Mouse (Mus musculus): ENCODE data around the gene Dock9. TPM values are rescaled to one million over a fixed set of nuclear protein-coding genes. Genes with fewer than 3 reads are reported as not detected.
A peak's percentile ranks its signal among the peaks of the same experiment; 100 is the strongest.
"Not testable (repeated sequence)": the region's sequence is repeated elsewhere in the genome, so short reads cannot be mapped to it uniquely, and the experiment has no call there.

Gene Dock9
- polyA plus RNA-seq, 1 experiment from 2014 or later, result 11.1 TPM

DNA sequence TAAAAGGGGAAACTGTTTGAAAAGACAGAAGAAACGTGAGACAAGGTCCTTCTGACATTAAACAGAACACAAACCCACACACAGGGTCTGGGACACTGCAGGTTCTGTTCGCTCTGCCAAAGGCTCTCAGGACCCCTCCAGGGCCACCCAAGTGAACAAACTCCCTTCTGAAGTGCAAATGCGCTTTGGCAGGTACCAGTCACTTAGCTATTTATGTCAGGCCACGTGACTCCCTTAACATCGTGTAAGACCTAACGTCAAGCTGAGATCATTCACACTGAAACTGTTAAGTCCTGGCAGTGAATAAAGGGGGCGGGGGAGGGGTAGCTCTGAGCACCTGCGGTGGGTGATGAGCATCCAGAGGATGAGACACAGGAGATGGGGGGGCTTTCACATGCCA, 74.9 kb downstream of the Dock9 start:
- Histone ChIP-seq H3K27me3 (ENCODE audit: insufficient read depth, low read length) (no peaks in the 10 kb centered on the region), H3K9ac (ENCODE audit: low read depth, low read length) (no peak overlapping the region), H3K9me3 (replicated peaks; ENCODE audit: low read length) (no peaks in the 10 kb centered on the region), H3K4me2 (ENCODE audit: low read length) (no peak overlapping the region), H3K4me1 (replicated peaks; ENCODE audit: insufficient read depth, low read length) (no peaks in the 10 kb centered on the region), H3K36me3 (ENCODE audit: insufficient read depth, low read length) (no peaks in the 10 kb centered on the region), H3K4me3 (replicated peaks; ENCODE audit: low read depth, low read length) (no peak overlapping the region), H3K27ac (no peak overlapping the region)
- no peak for TF ChIP-seq CTCF (IDR thresholded peaks at IDR 0.05; ENCODE audit: low read depth)
- DNase-seq (ENCODE audit: low spot score) (no peak), ATAC-seq (replicated peaks; ENCODE audit: low FRiP score, low read depth) (no peak)
- WGBS, result 26% methylated on average over 8 of the region's 8 CpGs

DNA sequence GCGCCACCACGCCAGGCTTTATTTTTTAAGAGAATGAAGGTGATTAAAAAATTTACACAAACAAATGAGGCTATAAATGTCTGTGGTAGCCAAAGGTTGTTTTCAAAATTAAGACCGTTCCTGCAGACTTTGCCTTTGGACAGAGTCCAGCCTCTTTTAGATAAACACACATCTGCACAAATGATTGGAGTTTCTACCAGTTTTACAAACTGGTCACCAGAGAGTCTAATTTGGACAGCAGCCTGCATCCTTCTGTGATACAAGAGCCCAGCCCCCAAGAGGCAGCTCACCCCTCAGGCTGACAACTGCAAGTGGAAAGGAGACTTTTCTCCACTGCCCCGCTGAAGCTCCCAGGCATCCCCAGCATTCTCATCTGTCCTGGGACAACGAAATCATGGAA, 76.2 kb downstream of the Dock9 start:
- no peaks in the 10 kb centered on the region for H3K9me3 ChIP-seq (replicated peaks; ENCODE audit: low read length)
- no peak for TF ChIP-seq CTCF (IDR thresholded peaks at IDR 0.05; ENCODE audit: low read depth)
- no peaks in the 10 kb centered on the region for H3K36me3 ChIP-seq (ENCODE audit: insufficient read depth, low read length)
- no peak overlapping the region for H3K27ac ChIP-seq
- H3K9ac ChIP-seq (ENCODE audit: low read depth, low read length), result no peak overlapping the region
- H3K4me3 ChIP-seq (replicated peaks; ENCODE audit: low read depth, low read length), result no peak overlapping the region
- H3K4me1 ChIP-seq (replicated peaks; ENCODE audit: insufficient read depth, low read length), result no peaks in the 10 kb centered on the region
- no peak for ATAC-seq (replicated peaks; ENCODE audit: low FRiP score, low read depth)
- DNase-seq (ENCODE audit: low spot score), result no peak
- no peaks in the 10 kb centered on the region for H3K27me3 ChIP-seq (ENCODE audit: insufficient read depth, low read length)
- H3K4me2 ChIP-seq (ENCODE audit: low read length), result no peak overlapping the region
- 66% methylated on average over 5 of the region's 5 CpGs for WGBS

DNA sequence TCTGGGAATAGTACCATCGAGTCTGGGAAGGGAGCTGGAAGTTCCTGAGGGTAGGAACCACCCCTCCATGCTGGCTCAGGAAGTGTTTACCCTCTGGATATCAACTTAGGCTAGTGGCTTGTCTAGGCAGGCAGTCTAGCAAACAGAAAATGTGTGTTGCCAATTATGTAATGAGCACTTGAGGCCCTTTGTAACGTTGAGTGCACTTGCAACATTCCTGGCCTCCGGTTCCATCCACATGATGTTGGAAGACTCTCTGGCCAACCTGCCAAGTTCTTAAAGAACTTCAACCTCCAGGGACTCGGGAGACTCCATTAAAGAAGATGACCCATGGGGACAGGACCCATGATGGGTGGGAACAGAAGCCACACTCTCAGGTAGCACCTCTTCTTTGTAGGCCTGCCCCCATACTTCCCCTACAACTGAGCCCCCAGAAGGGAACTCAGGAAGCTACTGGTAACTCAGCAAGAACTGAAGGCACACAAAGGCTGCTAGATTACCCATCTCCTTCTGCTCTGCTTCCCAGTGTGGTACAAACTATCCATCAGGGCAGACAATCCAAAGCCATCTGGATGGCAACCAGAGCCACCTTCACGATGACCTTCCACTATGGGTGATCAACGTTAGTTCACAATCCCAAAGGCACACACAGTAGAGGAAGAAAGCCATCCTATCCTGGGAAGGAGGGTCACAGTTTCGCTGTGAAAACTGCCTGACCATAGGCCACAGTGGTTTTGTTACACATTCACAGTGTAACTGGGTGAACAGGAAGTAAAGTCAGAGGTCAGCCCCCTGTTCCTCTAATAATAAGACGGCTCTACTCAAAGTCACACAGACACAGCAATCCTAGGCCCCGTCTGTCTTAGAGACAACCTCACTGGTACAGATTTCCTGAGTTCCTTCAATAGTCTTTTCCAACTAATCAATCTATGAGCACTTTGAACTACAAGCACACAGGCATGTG, 77.7 kb downstream of the Dock9 start:
- no peaks in the 10 kb centered on the region for H3K9me3 ChIP-seq (replicated peaks; ENCODE audit: low read length)
- H3K4me3 ChIP-seq (replicated peaks; ENCODE audit: low read depth, low read length), result no peak overlapping the region
- no peak overlapping the region for H3K9ac ChIP-seq (ENCODE audit: low read depth, low read length)
- ATAC-seq (replicated peaks; ENCODE audit: low FRiP score, low read depth) (0 out of 2 replicates have a peak, but pooled peaks have one; percentile 29), DNase-seq (ENCODE audit: low spot score) (no peak)
- H3K4me1 ChIP-seq (replicated peaks; ENCODE audit: insufficient read depth, low read length), result no peaks in the 10 kb centered on the region
- TF ChIP-seq CTCF (IDR thresholded peaks at IDR 0.05; ENCODE audit: low read depth), result no peak
- H3K36me3 ChIP-seq (ENCODE audit: insufficient read depth, low read length), result no peaks in the 10 kb centered on the region
- no peaks in the 10 kb centered on the region for H3K27me3 ChIP-seq (ENCODE audit: insufficient read depth, low read length)
- H3K27ac ChIP-seq, result 0 out of 2 replicates have a peak overlapping the region, but pooled peaks have one; percentile 3
- H3K4me2 ChIP-seq (ENCODE audit: low read length), result no peak overlapping the region
- 72% methylated on average over 9 of the region's 9 CpGs for WGBS

DNA sequence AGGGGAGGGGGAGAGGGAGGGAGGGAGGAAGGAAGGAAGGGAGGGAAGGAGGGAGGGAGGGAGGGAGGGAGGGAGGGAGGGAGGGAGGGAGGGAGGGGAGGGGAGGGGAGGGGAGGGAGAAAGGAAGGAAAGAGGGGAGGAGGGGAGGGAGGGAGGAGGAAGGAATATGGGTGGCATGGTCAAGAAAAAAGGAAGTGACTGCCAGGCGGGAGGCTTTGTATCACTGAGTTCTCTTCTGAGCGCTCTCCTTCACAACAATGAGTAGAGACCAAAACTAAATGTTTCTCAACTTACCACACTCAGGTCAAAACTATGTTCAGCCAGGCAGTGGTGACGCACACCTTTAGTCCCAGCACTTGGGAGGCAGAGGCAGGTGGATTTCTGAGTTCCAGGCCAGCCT, 82.8 kb downstream of the Dock9 start:
- not testable (repeated sequence) for H3K36me3 ChIP-seq (ENCODE audit: insufficient read depth, low read length); DNase-seq (ENCODE audit: low spot score); H3K4me1 ChIP-seq (replicated peaks; ENCODE audit: insufficient read depth, low read length); ATAC-seq (replicated peaks; ENCODE audit: low FRiP score, low read depth); H3K9ac ChIP-seq (ENCODE audit: low read depth, low read length); H3K4me2 ChIP-seq (ENCODE audit: low read length); H3K27ac ChIP-seq; H3K9me3 ChIP-seq (replicated peaks; ENCODE audit: low read length); H3K4me3 ChIP-seq (replicated peaks; ENCODE audit: low read depth, low read length); H3K27me3 ChIP-seq (ENCODE audit: insufficient read depth, low read length)
- WGBS, result 93% methylated on average over 3 of the region's 3 CpGs

DNA sequence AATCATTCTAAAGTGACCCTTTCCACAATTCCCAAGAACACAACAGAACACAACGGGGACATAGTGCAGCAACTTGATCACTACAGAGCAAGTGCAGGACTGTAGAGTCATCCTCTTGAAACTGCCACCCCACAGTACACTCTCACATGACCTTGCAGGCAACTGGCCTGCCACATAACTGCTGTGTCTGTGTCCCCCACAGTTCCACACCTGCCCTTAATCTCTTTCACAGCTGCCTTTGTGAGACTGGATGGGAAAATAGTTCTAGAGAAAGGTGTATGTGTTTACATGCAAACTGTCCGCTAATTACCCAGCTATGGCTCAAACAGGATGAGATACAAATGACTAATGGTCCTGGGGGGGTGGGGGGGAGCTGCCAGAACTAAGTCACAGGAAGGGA, 83.4 kb downstream of the Dock9 start:
- Histone ChIP-seq H3K4me2 (ENCODE audit: low read length) (no peak overlapping the region), H3K27ac (no peak overlapping the region), H3K4me3 (replicated peaks; ENCODE audit: low read depth, low read length) (no peak overlapping the region), H3K4me1 (replicated peaks; ENCODE audit: insufficient read depth, low read length) (peaks cover 8% of the 10 kb centered on the region; the same call in 1 of the 2 replicates), H3K36me3 (ENCODE audit: insufficient read depth, low read length) (no peaks in the 10 kb centered on the region), H3K27me3 (ENCODE audit: insufficient read depth, low read length) (no peaks in the 10 kb centered on the region), H3K9me3 (replicated peaks; ENCODE audit: low read length) (no peaks in the 10 kb centered on the region), H3K9ac (ENCODE audit: low read depth, low read length) (no peak overlapping the region)
- ATAC-seq (replicated peaks; ENCODE audit: low FRiP score, low read depth), result no peak
- no peak for TF ChIP-seq CTCF (IDR thresholded peaks at IDR 0.05; ENCODE audit: low read depth)
- DNase-seq (ENCODE audit: low spot score), result no peak
- 70% methylated on average over 2 of the region's 2 CpGs for WGBS

DNA sequence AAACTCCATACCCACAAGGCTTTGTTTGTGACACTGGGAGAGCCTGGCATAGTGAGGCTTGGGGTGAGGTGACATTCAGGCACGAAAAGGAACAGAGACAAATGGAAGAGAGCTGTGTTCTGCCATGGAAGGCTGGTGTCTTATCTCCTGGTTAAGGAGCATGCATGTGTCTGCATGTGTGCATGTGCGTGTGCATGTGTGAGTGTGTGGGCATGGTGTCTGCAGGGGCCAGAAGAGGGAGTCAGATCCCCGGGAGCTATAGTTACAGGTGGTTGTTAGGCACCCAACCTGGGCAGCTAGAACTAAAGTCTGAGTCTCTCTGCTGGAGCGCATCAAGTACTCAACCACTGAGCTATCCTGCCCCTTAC, 83.8 kb downstream of the Dock9 start:
- Histone ChIP-seq H3K36me3 (ENCODE audit: insufficient read depth, low read length) (no peaks in the 10 kb centered on the region), H3K27ac (no peak overlapping the region), H3K9me3 (replicated peaks; ENCODE audit: low read length) (no peaks in the 10 kb centered on the region), H3K4me1 (replicated peaks; ENCODE audit: insufficient read depth, low read length) (peaks cover 8% of the 10 kb centered on the region; the same call in 1 of the 2 replicates), H3K4me2 (ENCODE audit: low read length) (no peak overlapping the region), H3K4me3 (replicated peaks; ENCODE audit: low read depth, low read length) (no peak overlapping the region), H3K27me3 (ENCODE audit: insufficient read depth, low read length) (no peaks in the 10 kb centered on the region), H3K9ac (ENCODE audit: low read depth, low read length) (no peak overlapping the region)
- no peak; the same call in 1 of the 2 replicates for TF ChIP-seq CTCF (IDR thresholded peaks at IDR 0.05; ENCODE audit: low read depth)
- DNase-seq (ENCODE audit: low spot score) (no peak), ATAC-seq (replicated peaks; ENCODE audit: low FRiP score, low read depth) (0 out of 2 replicates have a peak, but pooled peaks have one; percentile 27)
- 71% methylated on average over 4 of the region's 4 CpGs for WGBS

All from kidney, postnatal 0 days (tissue).